Mouse (Mus musculus): Measurements from ENCODE around the gene Hoxc9. TPM values are rescaled to one million over a fixed set of nuclear protein-coding genes. Genes with fewer than 3 reads are reported as not detected.

The Hoxc9 gene
- polyA plus RNA-seq, 1 experiment: 6.2 TPM

DNA sequence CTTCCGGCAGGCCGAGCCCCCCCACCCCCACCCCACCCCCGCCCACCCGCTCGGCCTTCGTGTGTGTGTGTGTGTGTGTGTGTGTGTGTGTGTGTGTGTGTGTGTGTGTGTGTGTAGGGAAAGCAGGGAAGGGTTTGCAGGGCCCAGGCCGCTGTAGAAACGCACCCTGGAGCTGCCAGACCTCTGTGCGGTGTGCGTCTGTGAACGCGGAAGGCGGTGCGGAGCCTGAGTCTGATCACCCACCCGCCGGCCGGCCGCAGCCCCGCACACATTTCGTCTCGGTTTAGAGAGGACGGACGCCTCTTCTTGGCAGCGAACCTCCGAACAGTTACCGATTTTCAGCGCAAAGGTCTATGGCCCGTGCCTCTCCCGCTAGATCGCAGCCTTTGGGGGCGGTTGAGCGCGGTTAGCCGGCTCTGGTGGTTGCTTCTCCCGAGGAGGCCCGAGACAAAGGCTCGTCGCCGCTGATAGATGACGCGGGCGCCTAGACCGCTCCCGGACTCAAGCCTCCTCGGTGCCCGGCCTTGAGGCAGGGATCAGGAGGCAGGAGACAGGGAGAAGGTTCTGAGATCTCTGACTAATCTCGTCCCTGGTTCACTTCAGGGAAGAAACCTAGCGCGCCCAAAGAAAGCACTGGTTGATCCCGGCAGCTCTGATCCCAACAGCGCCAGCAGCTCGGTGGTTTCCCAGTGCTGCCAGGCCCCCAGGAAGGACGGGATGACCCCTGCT lies 33.3 kb upstream of the Hoxc9 start:
- Histone ChIP-seq H3K4me3 (ENCODE audit: insufficient read depth, low read length) (peak overlapping the region; percentile 19), H3K27ac (ENCODE audit: insufficient read depth, low read length) (no peak overlapping the region)
- TF ChIP-seq POLR2A (IDR thresholded peaks at IDR 0.05; ENCODE audit: low read depth, low read length) (no peak), CTCF (IDR thresholded peaks at IDR 0.05; ENCODE audit: borderline replicate concordance, insufficient read depth, low read length) (no peak)

GRCm38 (mm10) chr15:102943468-102943813 lies 32.8 kb upstream of the Hoxc9 start:
- TF ChIP-seq POLR2A (IDR thresholded peaks at IDR 0.05; ENCODE audit: low read depth, low read length): no peak
- TF ChIP-seq CTCF (IDR thresholded peaks at IDR 0.05; ENCODE audit: borderline replicate concordance, insufficient read depth, low read length): peak; percentile 32; the same call in 1 of the 2 replicates
- H3K4me1 ChIP-seq (ENCODE audit: control insufficient read depth, insufficient read depth, low read length): no peaks in the 10 kb centered on the region
- H3K4me3 ChIP-seq (ENCODE audit: insufficient read depth, low read length): no peak overlapping the region
- H3K27ac ChIP-seq (ENCODE audit: insufficient read depth, low read length): no peak overlapping the region

More for the DNA sequence above, 33.3 kb upstream of the Hoxc9 start:
- H3K4me1 ChIP-seq (ENCODE audit: control insufficient read depth, insufficient read depth, low read length): no peaks in the 10 kb centered on the region

- Histone ChIP-seq H3K4me3 (ENCODE audit: insufficient read depth, low read length) (no peak overlapping the region), H3K27ac (ENCODE audit: insufficient read depth, low read length) (no peak overlapping the region), H3K4me1 (ENCODE audit: control insufficient read depth, insufficient read depth, low read length) (no peaks in the 10 kb centered on the region)
- TF ChIP-seq POLR2A (IDR thresholded peaks at IDR 0.05; ENCODE audit: low read depth, low read length) (no peak), CTCF (IDR thresholded peaks at IDR 0.05; ENCODE audit: borderline replicate concordance, insufficient read depth, low read length) (no peak)
Observed at GRCm38 (mm10) chr15:102945185-102946077, 30.8 kb upstream of the Hoxc9 start.

DNA sequence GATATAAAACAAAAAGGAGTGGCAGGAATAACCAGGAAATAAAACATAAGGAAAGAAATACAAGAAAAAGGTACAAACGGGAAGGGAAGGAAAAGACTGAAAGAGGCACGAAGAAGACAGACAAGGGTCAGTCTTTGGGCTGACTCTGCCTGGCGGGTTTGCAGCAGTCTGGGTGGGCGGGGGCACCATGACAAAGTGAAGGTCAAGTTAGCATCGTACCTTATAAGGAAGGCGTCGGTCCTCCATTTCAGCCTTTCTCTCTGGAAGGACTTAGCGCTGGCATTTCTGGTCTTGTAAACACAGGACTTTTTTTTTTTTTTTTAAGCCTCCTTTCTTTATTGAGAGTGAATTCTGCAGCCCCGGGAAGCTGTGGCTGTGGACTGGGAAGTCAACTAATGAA lies 29.0 kb upstream of the Hoxc9 start:
- Histone ChIP-seq H3K4me3 (ENCODE audit: insufficient read depth, low read length) (no peak overlapping the region), H3K4me1 (ENCODE audit: control insufficient read depth, insufficient read depth, low read length) (no peaks in the 10 kb centered on the region), H3K27ac (ENCODE audit: insufficient read depth, low read length) (no peak overlapping the region)
- TF ChIP-seq POLR2A (IDR thresholded peaks at IDR 0.05; ENCODE audit: low read depth, low read length) (no peak), CTCF (IDR thresholded peaks at IDR 0.05; ENCODE audit: borderline replicate concordance, insufficient read depth, low read length) (no peak)

DNA sequence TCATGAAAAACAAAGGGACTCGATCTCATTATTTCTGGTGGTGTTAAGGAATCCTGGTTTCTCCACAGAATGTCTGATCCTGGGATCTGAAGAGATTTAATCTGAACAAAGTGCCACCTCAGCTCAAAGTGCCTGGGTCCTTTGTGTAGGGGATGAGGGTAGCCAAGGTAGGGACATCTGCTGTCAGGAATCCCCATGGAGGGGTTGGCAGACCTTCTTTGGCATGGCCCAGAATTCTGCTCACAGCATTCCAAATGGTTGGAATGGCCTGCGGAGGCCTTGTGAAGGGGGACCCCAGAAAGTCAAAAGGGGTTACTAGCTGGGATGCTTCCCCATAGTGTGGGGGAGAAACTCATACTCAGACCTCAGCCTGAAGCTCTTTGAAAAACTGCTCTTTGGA lies 27.4 kb upstream of the Hoxc9 start:
- Histone ChIP-seq H3K4me1 (ENCODE audit: control insufficient read depth, insufficient read depth, low read length) (no peaks in the 10 kb centered on the region), H3K27ac (ENCODE audit: insufficient read depth, low read length) (no peak overlapping the region), H3K4me3 (ENCODE audit: insufficient read depth, low read length) (no peak overlapping the region)
- TF ChIP-seq CTCF (IDR thresholded peaks at IDR 0.05; ENCODE audit: borderline replicate concordance, insufficient read depth, low read length) (no peak), POLR2A (IDR thresholded peaks at IDR 0.05; ENCODE audit: low read depth, low read length) (no peak)

- H3K27ac ChIP-seq (ENCODE audit: insufficient read depth, low read length): no peak overlapping the region
- no peaks in the 10 kb centered on the region for H3K4me1 ChIP-seq (ENCODE audit: control insufficient read depth, insufficient read depth, low read length)
- TF ChIP-seq CTCF (IDR thresholded peaks at IDR 0.05; ENCODE audit: borderline replicate concordance, insufficient read depth, low read length): no peak
- no peak for TF ChIP-seq POLR2A (IDR thresholded peaks at IDR 0.05; ENCODE audit: low read depth, low read length)
- no peak overlapping the region for H3K4me3 ChIP-seq (ENCODE audit: insufficient read depth, low read length)
Observed at GRCm38 (mm10) chr15:102949696-102950095, 26.5 kb upstream of the Hoxc9 start.

- no peak overlapping the region for H3K4me3 ChIP-seq (ENCODE audit: insufficient read depth, low read length)
- TF ChIP-seq POLR2A (IDR thresholded peaks at IDR 0.05; ENCODE audit: low read depth, low read length): no peak
- no peak for TF ChIP-seq CTCF (IDR thresholded peaks at IDR 0.05; ENCODE audit: borderline replicate concordance, insufficient read depth, low read length)
- H3K27ac ChIP-seq (ENCODE audit: insufficient read depth, low read length): no peak overlapping the region
- no peaks in the 10 kb centered on the region for H3K4me1 ChIP-seq (ENCODE audit: control insufficient read depth, insufficient read depth, low read length)
Observed at GRCm38 (mm10) chr15:102950877-102951276, 25.4 kb upstream of the Hoxc9 start.

DNA sequence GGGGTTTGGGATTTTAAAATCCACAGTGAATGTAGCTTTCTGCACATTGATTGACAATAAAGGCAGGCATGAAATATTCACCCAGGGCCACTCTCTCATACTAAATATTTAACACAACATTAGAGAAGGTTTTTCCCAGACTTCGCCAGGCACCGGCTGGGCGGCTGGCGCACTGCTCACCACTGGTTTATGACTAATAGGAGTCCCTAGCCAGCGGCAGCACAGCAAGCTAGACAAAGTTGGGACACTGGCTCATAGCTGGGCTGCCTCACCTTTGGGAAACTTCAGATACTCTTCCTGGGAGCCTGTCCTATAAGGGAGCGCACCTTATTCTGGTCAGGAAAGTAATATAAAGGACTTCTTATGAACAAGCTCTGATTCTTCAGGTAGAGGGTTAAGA lies 22.7 kb upstream of the Hoxc9 start:
- H3K4me3 ChIP-seq (ENCODE audit: insufficient read depth, low read length): no peak overlapping the region
- TF ChIP-seq CTCF (IDR thresholded peaks at IDR 0.05; ENCODE audit: borderline replicate concordance, insufficient read depth, low read length) (no peak), POLR2A (IDR thresholded peaks at IDR 0.05; ENCODE audit: low read depth, low read length) (no peak)
- no peak overlapping the region for H3K27ac ChIP-seq (ENCODE audit: insufficient read depth, low read length)
- no peaks in the 10 kb centered on the region for H3K4me1 ChIP-seq (ENCODE audit: control insufficient read depth, insufficient read depth, low read length)

GRCm38 (mm10) chr15:102954192-102955006 lies 21.8 kb upstream of the Hoxc9 start, which contains the start of gene Hoxc11:
TSS of gene Hoxc11 (plus strand) at chr15:102954427.
- Histone ChIP-seq H3K4me3 (ENCODE audit: insufficient read depth, low read length) (peak within 1 kb of the TSS; percentile 21; the same call in 1 of the 2 replicates), H3K4me1 (ENCODE audit: control insufficient read depth, insufficient read depth, low read length) (no peaks in the 10 kb centered on the region), H3K27ac (ENCODE audit: insufficient read depth, low read length) (no peak within 1 kb of the TSS)
- TF ChIP-seq CTCF (IDR thresholded peaks at IDR 0.05; ENCODE audit: borderline replicate concordance, insufficient read depth, low read length) (no peak), POLR2A (IDR thresholded peaks at IDR 0.05; ENCODE audit: low read depth, low read length) (no peak)

All from embryonic fibroblast, embryonic 13.5 days (primary cell).